Mouse (Mus musculus) brain, embryonic 18.5 days (tissue): ENCODE results near the gene Tnfaip8l2.
"Not testable (repeated sequence)": the region's sequence is repeated elsewhere in the genome, so short reads cannot be mapped to it uniquely, and the experiment has no call there.

Experiments used
- DNase-seq: peaks from one replicate; pipeline ENCODE4 v3.0.0-alpha.2; 2012; ENCODE audit warnings: low read depth, low spot score

Tnfaip8l2 gene

GRCm38 (mm10) chr3:95112760-95113159, 29.4 kb downstream of the Tnfaip8l2 start:
- no peak for DNase-seq

- DNase-seq: peak; percentile 81
Observed at GRCm38 (mm10) chr3:95110911-95111726, 31.0 kb downstream of the Tnfaip8l2 start, which contains the start of gene Vps72. TSS of gene Vps72 (plus strand) at chr3:95111022.

- DNase-seq: no peak
Observed at GRCm38 (mm10) chr3:95107898-95108297, 34.3 kb downstream of the Tnfaip8l2 start.

GRCm38 (mm10) chr3:95107308-95107707, 34.9 kb downstream of the Tnfaip8l2 start:
- not testable (repeated sequence) for DNase-seq

GRCm38 (mm10) chr3:95106338-95107117, 35.6 kb downstream of the Tnfaip8l2 start, which contains the start of gene Pip5k1a:
TSS of gene Pip5k1a (minus strand) at chr3:95106930.
- DNase-seq: peak; percentile 98

GRCm38 (mm10) chr3:95105586-95106337, 36.4 kb downstream of the Tnfaip8l2 start:
- no peak for DNase-seq

- DNase-seq: no peak
Observed at GRCm38 (mm10) chr3:95105121-95105520, 37.0 kb downstream of the Tnfaip8l2 start.

GRCm38 (mm10) chr3:95100854-95101253, 41.3 kb downstream of the Tnfaip8l2 start:
- DNase-seq: no peak
